Mouse (Mus musculus): ENCODE data around the gene Hspb1. TPM values are rescaled to one million over a fixed set of nuclear protein-coding genes. Genes with fewer than 3 reads are reported as not detected.

Gene Hspb1
- polyA plus RNA-seq, 1 experiment from 2014 or later: 16.1 TPM

DNA sequence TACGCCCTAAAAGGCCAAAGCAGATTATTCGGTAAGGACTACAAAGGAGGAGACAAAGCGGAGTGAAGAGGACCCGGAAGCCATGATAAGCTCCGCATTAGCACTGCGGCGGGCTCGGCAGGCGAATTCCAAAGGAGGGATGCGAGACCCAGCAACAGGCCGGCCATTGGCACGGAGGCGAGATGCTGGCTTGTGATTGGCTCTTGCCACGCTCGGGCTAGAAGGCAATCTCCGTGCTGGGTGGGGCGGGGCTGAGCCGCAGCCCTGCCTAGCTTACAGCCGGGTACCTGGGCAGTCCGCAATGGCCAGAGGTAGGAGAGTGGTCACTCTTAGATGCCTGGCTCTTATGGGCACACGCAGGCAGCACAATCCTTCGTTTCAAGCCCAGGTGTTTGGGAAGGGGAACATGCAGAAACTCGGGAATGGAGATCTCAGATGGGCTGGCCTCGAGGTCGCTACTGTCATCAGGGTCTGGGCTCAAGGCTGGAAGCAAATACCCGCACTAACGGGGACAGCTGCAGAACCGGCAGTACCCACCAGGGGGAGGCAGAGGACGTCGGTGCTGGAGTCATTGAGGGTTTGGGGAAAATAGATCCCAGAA lies 15.9 kb downstream of the Hspb1 start:
- Histone ChIP-seq H3K4me3 (replicated peaks) (peak overlapping the region; percentile 29), H3K9ac (no peak overlapping the region), H3K27ac (replicated peaks) (no peak overlapping the region), H3K27me3 (no peaks in the 10 kb centered on the region), H3K4me2 (peak overlapping the region; percentile 59), H3K9me3 (replicated peaks) (no peaks in the 10 kb centered on the region), H3K36me3 (replicated peaks) (no peaks in the 10 kb centered on the region), H3K4me1 (replicated peaks) (peaks cover 50% of the 10 kb centered on the region)
- 5% methylated on average over 30 of the region's 30 CpGs for WGBS (ENCODE audit: insufficient replicate concordance)
- ATAC-seq (ENCODE audit: insufficient read depth): peak; percentile 72

DNA sequence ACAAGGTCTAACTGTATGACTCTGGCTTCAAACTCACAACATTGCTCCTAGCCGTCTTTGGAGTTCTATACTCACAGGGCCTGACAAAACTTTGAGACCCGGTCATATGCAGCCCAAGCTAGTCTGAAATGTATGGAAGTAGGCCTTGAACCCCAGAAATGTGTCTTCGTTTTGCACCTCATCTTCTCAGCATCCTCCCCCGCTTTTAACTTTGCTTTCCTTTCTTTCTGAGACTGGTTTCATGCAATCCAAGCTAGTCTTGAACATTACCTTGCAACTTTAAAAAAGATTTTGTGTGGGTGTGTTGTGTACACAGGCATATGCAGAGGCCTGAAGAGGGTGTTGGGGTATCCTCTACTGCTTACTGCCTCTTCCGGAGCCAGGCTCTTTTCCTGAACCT lies 16.5 kb downstream of the Hspb1 start:
- no peaks in the 10 kb centered on the region for H3K27me3 ChIP-seq
- H3K36me3 ChIP-seq (replicated peaks): peaks cover 5% of the 10 kb centered on the region
- H3K4me2 ChIP-seq: peak overlapping the region; percentile 59; the same call in 1 of the 2 replicates
- H3K9me3 ChIP-seq (replicated peaks): no peaks in the 10 kb centered on the region
- no peak overlapping the region for H3K4me3 ChIP-seq (replicated peaks)
- H3K4me1 ChIP-seq (replicated peaks): peaks cover 55% of the 10 kb centered on the region
- no peak overlapping the region for H3K9ac ChIP-seq
- no peak overlapping the region for H3K27ac ChIP-seq (replicated peaks)
- ATAC-seq (ENCODE audit: insufficient read depth): no peak
- WGBS (ENCODE audit: insufficient replicate concordance): 59% methylated on average over 5 of the region's 5 CpGs

DNA sequence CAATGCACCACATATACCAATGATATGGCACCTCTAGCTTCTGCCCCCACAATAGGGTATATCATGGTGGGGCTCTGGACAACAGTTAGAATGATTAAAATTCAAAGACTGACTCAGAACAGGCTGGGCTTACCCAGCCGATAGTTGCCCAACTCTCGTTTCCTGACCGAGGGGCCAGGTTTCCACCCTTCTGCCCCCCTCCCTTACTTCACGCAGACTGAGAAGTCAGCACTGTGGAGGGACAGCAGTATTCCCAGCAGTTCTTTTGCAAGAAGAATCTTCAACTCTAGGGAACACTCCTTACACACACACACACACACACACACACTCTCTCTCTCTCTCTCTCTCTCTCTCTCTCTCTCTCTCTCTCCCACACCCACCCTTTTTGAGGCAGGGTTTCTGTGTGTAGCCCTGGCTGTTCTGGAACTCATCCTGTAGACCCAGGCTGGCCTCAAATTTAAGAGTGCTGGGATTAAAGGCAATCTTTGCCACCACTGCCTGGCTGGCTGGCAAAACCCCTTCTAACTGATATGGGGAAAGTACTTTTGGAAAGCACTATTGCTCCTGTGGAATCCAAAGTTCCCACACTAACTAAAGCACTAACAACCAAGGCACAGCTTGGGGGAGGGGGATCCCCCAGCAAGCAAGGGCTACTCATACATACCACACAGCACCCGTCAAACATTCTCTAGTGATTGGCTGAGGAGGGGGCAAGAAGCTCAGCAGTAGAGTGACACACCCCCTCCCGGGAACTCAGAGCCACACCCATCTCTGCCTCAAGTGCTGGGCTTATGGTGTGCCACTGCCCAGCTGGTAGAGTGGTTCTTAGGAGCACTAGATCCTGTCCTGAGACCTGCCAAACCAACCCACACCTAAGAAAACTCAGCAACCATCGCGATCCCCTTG lies 17.9 kb downstream of the Hspb1 start:
- H3K4me2 ChIP-seq: no peak overlapping the region
- 40% methylated on average over 8 of the region's 8 CpGs for WGBS (ENCODE audit: insufficient replicate concordance)
- H3K27me3 ChIP-seq: no peaks in the 10 kb centered on the region
- no peak overlapping the region for H3K4me3 ChIP-seq (replicated peaks)
- no peaks in the 10 kb centered on the region for H3K9me3 ChIP-seq (replicated peaks)
- no peak for ATAC-seq (ENCODE audit: insufficient read depth)
- H3K27ac ChIP-seq (replicated peaks): no peak overlapping the region
- no peak overlapping the region for H3K9ac ChIP-seq
- peaks cover 18% of the 10 kb centered on the region for H3K36me3 ChIP-seq (replicated peaks)
- H3K4me1 ChIP-seq (replicated peaks): peaks cover 61% of the 10 kb centered on the region

DNA sequence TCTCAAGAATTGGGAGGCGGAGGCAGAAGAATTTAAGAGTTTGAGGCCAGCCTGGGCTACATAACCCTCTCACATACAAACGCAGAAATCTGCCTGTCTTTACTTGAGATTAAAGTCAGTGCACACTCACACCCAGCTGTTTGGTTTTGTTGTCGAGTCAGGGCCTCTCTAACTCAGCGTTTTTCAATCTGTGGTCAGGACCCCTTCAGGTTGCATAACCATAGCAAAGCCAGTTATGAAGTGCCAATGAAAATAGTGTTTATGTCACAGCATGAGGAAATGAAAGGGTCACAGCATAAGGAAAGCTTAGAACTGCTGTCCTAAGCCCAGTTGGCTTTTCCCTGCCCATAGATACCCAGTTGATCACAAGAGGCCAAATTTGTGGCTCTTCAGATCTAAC lies 19.1 kb downstream of the Hspb1 start:
- Histone ChIP-seq H3K9me3 (replicated peaks) (no peaks in the 10 kb centered on the region), H3K27me3 (no peaks in the 10 kb centered on the region), H3K9ac (no peak overlapping the region), H3K36me3 (replicated peaks) (peaks cover 31% of the 10 kb centered on the region), H3K4me1 (replicated peaks) (peaks cover 61% of the 10 kb centered on the region), H3K27ac (replicated peaks) (peak overlapping the region; percentile 51), H3K4me2 (no peak overlapping the region), H3K4me3 (replicated peaks) (no peak overlapping the region)
- no peak for ATAC-seq (ENCODE audit: insufficient read depth)
- 43% methylated on average over 4 of the region's 4 CpGs for WGBS (ENCODE audit: insufficient replicate concordance)

DNA sequence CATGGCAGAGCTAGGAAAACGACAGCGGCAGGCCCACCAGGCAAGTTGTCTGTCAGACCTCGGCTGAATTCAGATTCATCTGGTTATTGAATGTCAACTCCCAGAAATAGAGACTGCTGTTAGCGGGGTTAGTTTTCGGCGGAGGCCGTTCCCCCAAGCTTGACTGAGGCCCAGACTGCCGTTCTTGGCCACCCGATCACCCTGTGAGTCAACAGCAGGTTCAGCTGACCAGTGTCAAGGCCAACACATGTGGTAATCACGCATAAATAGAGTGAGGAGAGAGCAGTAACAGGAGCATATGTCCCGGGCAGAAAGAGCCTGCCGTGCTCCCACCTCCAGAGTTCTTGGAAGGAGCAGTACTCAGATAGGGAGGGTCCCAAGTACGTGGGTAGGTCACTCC lies 19.5 kb downstream of the Hspb1 start:
- 64% methylated on average over 13 of the region's 13 CpGs for WGBS (ENCODE audit: insufficient replicate concordance)
- Histone ChIP-seq H3K36me3 (replicated peaks) (peaks cover 33% of the 10 kb centered on the region), H3K9ac (no peak overlapping the region), H3K4me1 (replicated peaks) (peaks cover 61% of the 10 kb centered on the region), H3K4me2 (no peak overlapping the region), H3K27ac (replicated peaks) (peak overlapping the region; percentile 51), H3K4me3 (replicated peaks) (no peak overlapping the region), H3K27me3 (no peaks in the 10 kb centered on the region), H3K9me3 (replicated peaks) (no peaks in the 10 kb centered on the region)
- ATAC-seq (ENCODE audit: insufficient read depth): no peak

DNA sequence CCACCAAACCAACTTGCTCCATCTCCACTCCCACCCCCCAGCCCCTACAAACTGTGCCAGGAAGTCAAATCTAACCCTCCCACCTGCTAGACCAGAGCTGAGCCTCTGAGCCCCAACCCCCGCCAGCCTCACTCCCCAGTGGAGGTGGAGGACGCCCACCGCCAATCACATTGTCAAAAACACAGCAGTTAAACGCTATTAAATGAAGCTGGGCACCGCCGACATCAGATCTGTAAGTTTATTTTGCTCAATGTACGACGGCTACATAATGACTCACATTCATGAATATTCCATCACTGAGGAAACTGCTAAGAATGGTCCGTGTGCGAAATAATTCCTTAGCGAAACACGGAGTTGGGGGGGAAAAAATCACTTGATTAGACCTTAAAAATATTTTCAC lies 20.5 kb downstream of the Hspb1 start:
- H3K36me3 ChIP-seq (replicated peaks): peaks cover 41% of the 10 kb centered on the region
- H3K27me3 ChIP-seq: no peaks in the 10 kb centered on the region
- H3K4me2 ChIP-seq: no peak overlapping the region
- H3K4me1 ChIP-seq (replicated peaks): peaks cover 67% of the 10 kb centered on the region
- no peak for ATAC-seq (ENCODE audit: insufficient read depth)
- H3K9ac ChIP-seq: no peak overlapping the region
- H3K27ac ChIP-seq (replicated peaks): peak overlapping the region; percentile 51; the same call in 1 of the 2 replicates
- H3K4me3 ChIP-seq (replicated peaks): no peak overlapping the region
- 75% methylated on average over 12 of the region's 12 CpGs for WGBS (ENCODE audit: insufficient replicate concordance)
- no peaks in the 10 kb centered on the region for H3K9me3 ChIP-seq (replicated peaks)

DNA sequence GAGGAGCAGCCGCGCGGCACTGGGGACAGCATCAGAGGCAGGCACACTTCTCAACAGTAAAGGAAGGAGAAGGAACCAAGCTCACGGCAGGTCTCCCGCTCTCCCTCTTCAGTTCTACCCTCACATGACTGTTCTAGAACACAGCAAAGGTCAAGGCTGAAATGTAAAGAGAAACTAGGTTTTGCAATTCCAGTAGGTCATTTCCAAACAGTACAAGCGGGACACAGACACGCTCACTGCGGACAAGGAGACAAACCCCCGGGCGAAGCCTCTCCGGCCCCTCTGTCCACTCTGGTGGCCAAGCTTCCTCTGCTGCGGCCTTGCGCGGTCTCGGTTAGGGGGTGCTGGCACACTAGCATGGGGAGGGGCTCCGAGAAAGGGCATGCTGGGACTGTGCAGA lies 21.3 kb downstream of the Hspb1 start:
- H3K9ac ChIP-seq: no peak overlapping the region
- H3K9me3 ChIP-seq (replicated peaks): no peaks in the 10 kb centered on the region
- no peak overlapping the region for H3K4me3 ChIP-seq (replicated peaks)
- H3K27ac ChIP-seq (replicated peaks): peak overlapping the region; percentile 69
- no peak overlapping the region for H3K4me2 ChIP-seq
- peaks cover 49% of the 10 kb centered on the region for H3K36me3 ChIP-seq (replicated peaks)
- 80% methylated on average over 16 of the region's 16 CpGs for WGBS (ENCODE audit: insufficient replicate concordance)
- ATAC-seq (ENCODE audit: insufficient read depth): peak; percentile 15; the same call in 1 of the 2 replicates
- H3K4me1 ChIP-seq (replicated peaks): peaks cover 68% of the 10 kb centered on the region
- H3K27me3 ChIP-seq: no peaks in the 10 kb centered on the region

DNA sequence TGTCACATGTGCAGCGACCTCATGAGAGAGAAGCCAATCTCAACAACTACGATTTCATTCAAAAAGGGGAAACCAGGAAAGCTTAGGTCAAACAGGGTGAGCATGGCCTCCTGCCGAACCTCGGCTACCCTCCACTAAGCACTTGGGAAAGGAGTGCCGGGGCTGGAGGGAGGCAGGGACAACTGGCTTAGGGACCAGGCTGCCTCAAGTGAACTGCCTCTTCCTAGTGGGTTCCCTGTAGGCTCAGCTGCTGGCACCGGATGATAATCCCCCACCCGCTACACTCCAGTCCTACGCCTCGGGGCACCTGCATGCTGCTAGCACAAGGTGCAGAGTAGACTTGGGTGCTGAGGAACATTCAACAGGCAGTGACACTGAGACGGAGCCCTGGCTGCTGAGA lies 21.9 kb downstream of the Hspb1 start:
- Histone ChIP-seq H3K4me1 (replicated peaks) (peaks cover 69% of the 10 kb centered on the region), H3K27ac (replicated peaks) (peak overlapping the region; percentile 69), H3K4me2 (no peak overlapping the region), H3K4me3 (replicated peaks) (no peak overlapping the region), H3K9me3 (replicated peaks) (no peaks in the 10 kb centered on the region), H3K36me3 (replicated peaks) (peaks cover 51% of the 10 kb centered on the region), H3K9ac (no peak overlapping the region), H3K27me3 (no peaks in the 10 kb centered on the region)
- 81% methylated on average over 10 of the region's 10 CpGs for WGBS (ENCODE audit: insufficient replicate concordance)
- ATAC-seq (ENCODE audit: insufficient read depth): no peak

DNA sequence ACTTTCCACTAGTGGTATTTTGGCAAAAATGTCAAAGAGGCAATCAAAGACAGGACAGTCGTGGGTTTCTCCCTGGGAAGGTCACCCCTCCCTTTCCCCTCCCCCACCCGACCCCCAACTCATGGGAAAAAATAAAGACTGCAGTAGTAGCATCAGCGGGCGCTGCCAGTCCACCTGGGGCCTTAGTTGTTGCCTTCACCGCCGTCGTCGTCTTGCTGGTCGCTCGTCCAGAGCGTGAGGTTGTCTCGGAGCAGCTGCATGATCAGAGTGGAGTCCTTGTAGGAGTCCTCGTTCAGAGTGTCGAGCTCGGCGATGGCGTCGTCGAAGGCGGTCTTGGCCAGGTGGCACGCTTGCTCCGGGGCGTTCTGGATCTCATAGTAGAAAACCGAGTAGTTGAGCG lies 23.1 kb downstream of the Hspb1 start:
- H3K27ac ChIP-seq (replicated peaks): no peak overlapping the region
- no peak overlapping the region for H3K4me2 ChIP-seq
- no peak overlapping the region for H3K4me3 ChIP-seq (replicated peaks)
- peaks cover 52% of the 10 kb centered on the region for H3K36me3 ChIP-seq (replicated peaks)
- 87% methylated on average over 25 of the region's 25 CpGs for WGBS (ENCODE audit: insufficient replicate concordance)
- ATAC-seq (ENCODE audit: insufficient read depth): no peak
- H3K27me3 ChIP-seq: no peaks in the 10 kb centered on the region
- H3K4me1 ChIP-seq (replicated peaks): peaks cover 67% of the 10 kb centered on the region
- no peaks in the 10 kb centered on the region for H3K9me3 ChIP-seq (replicated peaks)
- H3K9ac ChIP-seq: no peak overlapping the region

DNA sequence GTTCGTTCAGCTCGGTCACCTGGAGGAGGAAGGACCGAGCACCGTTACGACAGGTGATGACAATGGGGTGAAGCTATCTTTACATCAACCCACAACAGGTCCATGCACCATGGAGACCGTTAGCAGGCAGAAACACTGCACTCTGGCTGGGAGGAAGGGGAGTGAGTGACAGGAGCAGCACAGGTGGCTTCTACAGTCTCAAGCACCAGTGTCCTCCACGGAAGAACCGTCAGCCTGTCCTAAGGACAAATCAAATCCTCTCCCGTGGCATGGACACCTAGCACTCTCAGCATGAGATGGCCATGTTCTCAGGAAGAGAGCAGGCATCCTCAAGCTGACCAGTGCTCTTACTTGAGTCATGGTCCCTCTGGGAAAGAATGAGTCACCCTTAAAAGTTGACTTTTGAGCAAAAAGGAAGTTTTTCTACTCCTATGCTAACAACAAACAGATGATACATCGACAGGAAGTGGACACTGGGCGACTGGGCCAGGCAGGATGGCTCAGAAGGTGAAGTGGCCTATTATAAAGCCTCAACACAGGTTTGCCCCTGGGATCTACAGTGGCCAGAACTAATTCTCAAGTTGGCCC lies 24.0 kb downstream of the Hspb1 start:
- no peak overlapping the region for H3K4me2 ChIP-seq
- H3K4me1 ChIP-seq (replicated peaks): peaks cover 67% of the 10 kb centered on the region
- no peak overlapping the region for H3K9ac ChIP-seq
- H3K4me3 ChIP-seq (replicated peaks): no peak overlapping the region
- H3K27ac ChIP-seq (replicated peaks): no peak overlapping the region
- H3K27me3 ChIP-seq: no peaks in the 10 kb centered on the region
- no peak for ATAC-seq (ENCODE audit: insufficient read depth)
- peaks cover 59% of the 10 kb centered on the region for H3K36me3 ChIP-seq (replicated peaks)
- H3K9me3 ChIP-seq (replicated peaks): no peaks in the 10 kb centered on the region
- 76% methylated on average over 11 of the region's 11 CpGs for WGBS (ENCODE audit: insufficient replicate concordance)

DNA sequence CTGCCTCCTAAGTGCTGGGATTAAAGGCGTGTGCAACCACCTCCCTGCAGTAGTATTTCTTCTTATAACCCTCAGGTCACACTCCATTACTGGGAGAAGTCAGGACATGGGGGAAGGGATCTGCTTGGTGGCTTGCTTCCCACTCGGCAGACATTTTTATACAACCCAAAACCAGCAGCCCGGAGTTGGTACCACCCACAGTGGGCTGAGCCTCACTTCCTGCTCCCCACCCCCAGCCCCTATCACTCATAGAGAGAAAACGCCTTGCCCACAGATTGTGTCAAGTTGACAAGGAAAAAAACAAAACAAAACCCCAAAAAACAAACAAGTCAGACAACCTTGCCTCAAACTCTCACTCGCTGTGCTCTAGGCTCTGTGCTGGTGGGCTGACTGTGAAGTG lies 25.5 kb downstream of the Hspb1 start:
- peaks cover 74% of the 10 kb centered on the region for H3K36me3 ChIP-seq (replicated peaks)
- no peak overlapping the region for H3K4me3 ChIP-seq (replicated peaks)
- no peak overlapping the region for H3K9ac ChIP-seq
- H3K27ac ChIP-seq (replicated peaks): peak overlapping the region; percentile 29; the same call in 1 of the 2 replicates
- H3K27me3 ChIP-seq: no peaks in the 10 kb centered on the region
- no peaks in the 10 kb centered on the region for H3K9me3 ChIP-seq (replicated peaks)
- H3K4me2 ChIP-seq: no peak overlapping the region
- WGBS (ENCODE audit: insufficient replicate concordance): 41% methylated on average over 5 of the region's 5 CpGs
- ATAC-seq (ENCODE audit: insufficient read depth): no peak
- H3K4me1 ChIP-seq (replicated peaks): peaks cover 55% of the 10 kb centered on the region

Measured in liver, embryonic 15.5 days (tissue).